Mouse (Mus musculus) thymus, postnatal 25 days (tissue): ENCODE measurements around the gene Suclg1.

Experiments used
- DNase-seq: peaks from one replicate; pipeline ENCODE4 v3.0.0; 2022

Suclg1 gene

DNA sequence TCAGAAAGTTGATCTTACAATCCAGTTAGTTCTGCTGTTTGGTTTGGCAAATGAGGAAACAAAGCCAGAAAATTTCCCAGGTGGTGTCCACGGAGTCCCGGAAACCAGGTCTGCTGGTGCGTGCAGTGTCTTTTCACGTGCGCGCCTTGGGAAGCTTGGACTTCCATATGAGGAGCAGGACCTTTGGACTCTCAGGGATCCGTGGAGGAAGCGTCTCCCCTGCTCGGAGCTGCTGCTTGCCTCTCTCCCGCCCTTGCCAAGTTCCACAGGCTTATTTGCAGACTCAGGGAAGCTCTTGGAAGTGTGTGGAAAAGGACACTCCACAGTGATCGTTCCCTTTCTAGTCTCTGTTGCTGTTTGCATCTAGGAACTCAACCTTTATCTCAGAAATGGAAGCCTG, 3.2 kb downstream of the Suclg1 start:
- DNase-seq, result no peak

DNA sequence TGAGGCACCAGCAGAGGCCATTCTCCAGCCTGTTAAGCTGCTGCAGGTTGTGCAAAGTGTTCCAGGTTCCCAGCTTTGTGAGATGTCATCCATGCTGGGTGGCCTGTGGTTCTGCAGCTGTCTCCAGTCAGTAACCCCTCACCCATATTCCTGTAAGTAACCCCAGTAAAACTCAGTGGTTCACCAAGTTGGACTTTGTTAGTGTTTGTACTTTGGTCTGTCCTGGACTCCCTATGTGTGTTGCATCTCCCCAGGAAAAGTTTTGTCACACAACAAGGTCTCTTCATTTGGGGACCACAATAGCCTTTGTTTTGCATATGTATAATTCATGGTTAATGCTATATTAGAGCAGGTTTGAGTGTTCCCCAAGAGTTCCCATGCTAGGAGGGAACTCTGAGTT, 4.2 kb downstream of the Suclg1 start:
- DNase-seq, result no peak

DNA sequence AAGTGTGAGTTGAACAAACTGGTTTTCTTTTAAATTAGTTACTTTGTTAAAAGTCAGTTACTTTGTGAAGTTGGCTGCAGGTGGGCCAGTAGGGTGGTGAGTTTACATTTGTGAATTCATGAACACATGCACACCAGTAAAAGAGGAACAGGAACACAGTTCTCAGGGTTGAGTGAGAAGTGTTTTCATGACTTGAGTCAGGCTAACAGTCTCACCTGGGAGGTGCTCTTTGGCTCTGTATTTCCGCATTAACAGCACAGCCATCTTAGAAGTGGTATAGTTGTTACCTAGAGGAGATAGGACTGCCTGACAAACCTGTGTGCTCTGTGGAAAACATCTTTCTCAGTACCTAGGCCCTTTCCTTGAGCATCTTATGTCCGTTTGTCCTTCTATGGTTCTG, 4.8 kb downstream of the Suclg1 start:
- DNase-seq, result no peak

GRCm38 (mm10) chr6:73253584-73253983, 5.4 kb downstream of the Suclg1 start:
- DNase-seq, result no peak

GRCm38 (mm10) chr6:73254307-73255228, 6.4 kb downstream of the Suclg1 start:
- peak; percentile 17 for DNase-seq

- no peak for DNase-seq
Observed at GRCm38 (mm10) chr6:73257068-73257467, 8.9 kb downstream of the Suclg1 start.

- DNase-seq, result no peak
Observed at GRCm38 (mm10) chr6:73260110-73260509, 11.9 kb downstream of the Suclg1 start.

DNA sequence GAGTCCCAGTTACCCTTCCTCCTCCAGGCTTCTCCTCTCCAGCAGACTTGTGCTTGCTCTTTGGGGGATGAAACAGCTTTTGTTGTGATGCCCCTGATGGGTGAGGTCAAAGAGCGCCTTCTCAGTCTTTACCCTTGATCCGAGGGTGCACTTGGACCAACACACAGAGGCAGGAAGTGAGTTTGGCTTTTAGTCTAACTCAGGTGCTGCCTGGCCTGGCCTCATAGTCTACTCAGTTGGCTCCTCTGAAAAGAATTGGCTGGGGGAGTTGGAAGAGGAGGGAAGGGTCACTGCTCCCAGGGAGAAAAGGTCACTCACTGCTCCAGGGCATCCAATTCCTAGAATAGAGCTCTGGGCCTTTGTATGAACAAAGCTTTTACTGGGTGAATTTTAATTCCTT, 16.6 kb downstream of the Suclg1 start:
- DNase-seq, result no peak

DNA sequence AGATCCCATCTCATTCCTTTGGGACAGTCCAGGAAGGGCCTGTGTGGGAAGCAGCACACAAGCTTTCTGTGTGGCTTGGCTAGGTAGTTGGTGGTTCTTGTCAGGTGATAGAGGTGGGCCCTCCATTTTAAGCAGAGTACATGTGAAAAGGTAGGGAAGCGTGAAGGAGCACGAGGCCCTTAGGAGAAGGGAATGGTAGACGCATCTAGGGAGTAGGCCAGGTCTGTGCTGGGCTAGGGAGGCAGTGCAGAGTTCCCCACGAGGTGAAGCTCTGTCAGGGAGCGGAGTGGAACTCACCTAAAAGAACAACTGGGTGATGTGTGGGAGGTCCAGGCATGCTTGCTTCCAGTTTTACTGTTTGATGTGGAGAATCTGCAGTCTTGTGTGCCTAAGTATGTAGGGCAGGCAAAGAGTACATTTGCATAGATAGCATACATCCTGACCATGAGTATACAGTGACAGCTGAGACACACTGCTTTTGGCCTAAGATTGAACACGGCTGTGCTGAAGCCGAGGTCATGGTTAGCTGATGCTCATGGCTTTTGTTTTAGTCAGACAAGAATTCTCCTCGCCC, 19.6 kb downstream of the Suclg1 start:
- no peak for DNase-seq

DNA sequence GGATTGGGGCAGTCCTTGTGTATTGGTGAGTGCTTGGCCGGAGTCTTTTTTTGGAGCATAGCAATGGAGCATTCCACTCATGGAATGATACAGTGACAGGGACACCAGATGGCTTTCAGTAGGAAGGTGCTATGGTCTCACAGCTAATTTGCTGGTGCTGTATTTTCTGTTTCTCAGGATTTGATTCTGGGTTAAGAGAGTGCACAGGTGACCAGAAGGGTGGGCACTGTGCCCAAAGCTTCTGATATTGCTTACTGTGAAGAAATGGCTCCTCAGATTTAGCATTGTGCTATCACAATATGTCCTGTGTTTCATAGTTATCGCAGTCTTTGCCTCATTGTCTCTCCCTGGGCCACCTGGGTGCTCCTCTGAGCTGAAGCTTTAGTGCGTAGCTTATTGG, 21.2 kb downstream of the Suclg1 start:
- no peak for DNase-seq

DNA sequence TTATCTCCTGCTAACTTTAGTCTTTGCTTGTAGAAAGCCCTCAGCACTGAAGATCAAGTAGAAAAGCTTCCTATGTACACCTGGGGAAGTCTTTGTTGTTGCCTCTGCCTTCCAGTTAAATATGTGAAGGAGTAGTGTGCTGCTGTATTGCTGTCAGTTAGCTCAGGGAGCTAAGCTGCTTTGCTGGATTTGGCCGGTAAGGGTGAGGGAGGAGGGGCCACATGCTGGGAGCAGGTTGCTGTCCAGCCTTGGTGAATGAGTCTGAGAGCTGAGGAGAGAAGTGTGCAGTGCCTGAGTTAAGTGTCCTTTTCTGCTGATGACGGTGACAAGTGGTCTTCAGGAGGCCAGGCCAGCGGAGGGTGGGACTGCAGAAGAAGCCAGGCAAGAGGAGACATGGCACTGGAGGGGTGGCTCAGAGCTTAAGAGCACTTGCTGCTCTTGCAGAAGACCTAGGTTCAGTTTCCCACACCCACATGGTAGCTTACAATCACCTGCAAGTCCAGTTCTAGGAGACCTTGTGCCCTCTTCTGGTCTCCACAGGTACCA, 23.4 kb downstream of the Suclg1 start:
- DNase-seq, result no peak

DNA sequence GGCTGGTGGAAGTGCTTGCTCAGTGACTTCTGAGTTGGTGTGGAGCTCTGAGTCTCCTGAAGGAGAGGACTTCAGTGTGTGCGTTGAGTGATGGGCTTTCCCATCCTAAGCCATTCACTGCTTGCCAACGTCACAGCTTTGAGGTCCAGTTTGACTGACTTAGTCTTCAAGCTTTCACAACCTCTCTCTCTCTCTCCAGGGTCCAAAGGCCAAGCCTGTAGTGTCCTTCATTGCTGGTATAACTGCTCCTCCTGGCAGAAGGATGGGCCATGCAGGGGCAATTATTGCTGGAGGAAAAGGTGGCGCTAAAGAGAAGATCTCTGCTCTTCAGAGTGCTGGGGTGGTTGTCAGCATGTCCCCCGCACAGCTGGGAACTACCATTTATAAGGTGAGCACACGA, 26.8 kb downstream of the Suclg1 start:
- DNase-seq, result no peak

GRCm38 (mm10) chr6:73279681-73280080, 31.5 kb downstream of the Suclg1 start:
- DNase-seq, result peak; percentile 21

- DNase-seq, result no peak
Observed at GRCm38 (mm10) chr6:73280546-73281115, 32.4 kb downstream of the Suclg1 start.

- no peak for DNase-seq
Observed at GRCm38 (mm10) chr6:73286326-73286725, 38.1 kb downstream of the Suclg1 start.

DNA sequence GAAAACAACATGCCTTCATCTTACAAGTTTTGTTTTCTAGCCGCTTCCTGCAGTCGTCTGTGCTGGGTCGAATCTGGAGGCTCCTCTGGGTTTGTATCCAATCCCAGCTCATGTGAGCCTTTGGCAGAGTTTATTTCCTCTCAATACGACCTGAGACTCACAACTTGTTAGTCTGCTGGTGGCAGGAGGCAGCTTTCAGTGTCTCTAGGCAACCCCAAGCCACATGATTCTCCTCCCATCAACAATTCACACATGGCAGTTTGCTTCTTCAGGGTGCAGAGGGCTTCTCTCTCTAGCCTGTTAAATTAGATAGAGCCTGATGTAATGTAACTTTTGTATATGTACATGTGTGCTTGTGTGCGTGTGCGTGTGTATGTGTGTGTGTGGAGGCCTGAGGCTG, 58.7 kb downstream of the Suclg1 start:
- DNase-seq, result no peak

DNA sequence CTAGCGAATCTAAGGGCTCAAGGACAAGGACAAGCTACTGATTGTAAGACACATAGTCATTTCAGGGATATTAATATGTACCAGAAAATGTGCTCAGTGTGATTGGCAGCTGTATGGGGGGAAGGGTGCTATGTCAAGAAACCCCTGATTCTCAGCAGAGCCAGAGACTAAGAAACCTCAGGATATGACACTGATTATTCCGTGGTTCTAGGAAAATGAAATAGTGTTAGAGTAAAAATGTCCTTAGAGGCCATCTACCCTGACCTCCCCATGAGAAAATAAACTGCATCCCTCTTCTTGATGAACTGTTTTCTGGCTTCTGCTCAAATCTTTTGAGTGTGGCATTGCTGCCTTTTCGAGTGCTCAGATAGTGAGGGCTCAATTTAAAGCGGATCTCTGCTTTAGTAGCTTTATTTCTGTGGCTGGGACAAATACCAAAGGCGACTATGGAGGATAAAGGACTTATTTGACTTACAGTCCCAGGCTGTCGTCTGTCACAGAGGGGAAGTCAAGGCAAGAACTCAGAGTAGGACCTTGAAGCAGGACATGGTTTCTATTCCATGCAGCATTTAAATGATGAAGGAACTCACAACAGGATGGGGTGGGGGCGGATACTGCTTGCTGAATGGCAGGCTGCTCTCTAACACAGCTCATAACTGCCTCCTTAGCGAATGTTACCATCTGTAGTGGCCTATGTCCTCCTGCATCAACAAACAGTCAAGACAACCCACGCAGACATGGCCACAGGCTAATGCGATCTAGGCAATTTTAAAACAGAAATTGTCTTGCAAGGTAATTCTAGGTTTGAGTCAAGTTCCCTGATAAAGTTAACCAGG, 60.7 kb downstream of the Suclg1 start:
- no peak for DNase-seq

DNA sequence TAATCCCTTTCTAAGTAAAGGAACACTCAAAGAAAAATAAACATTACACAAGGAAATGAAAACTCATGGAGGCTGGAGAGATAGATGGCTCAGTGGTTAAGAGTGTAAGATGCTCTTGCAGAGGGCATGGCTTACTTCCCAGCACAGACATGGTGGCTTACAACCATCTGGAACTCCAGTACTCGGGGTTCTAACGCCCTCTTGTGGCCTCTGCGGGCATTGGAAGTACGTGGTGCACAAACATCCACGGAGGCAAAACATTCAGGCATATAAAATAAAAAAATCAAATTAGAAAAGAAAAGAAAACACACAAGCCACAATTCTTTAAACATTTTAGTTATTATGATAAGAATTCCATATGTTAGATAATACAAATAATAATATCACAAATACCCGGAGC, 63.2 kb downstream of the Suclg1 start:
- DNase-seq, result no peak

DNA sequence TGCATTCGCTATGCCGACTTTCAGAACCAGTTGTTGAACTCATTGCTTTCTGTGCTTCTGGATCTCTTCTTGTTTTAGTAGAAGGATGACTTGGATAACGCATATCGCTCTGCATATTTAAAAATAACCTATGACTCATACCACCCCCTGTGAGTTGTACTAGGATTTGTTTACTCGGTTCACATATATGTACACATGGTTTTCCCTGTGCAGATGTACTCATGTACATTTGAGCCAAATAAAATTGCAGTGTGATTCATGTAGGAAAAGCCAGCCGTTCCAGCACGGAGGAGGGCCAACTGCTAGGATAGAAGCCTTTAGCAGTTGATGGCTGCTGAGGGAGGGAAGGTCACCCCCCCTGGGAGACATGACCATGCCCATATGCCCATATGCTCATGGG, 63.6 kb downstream of the Suclg1 start:
- DNase-seq, result no peak

DNA sequence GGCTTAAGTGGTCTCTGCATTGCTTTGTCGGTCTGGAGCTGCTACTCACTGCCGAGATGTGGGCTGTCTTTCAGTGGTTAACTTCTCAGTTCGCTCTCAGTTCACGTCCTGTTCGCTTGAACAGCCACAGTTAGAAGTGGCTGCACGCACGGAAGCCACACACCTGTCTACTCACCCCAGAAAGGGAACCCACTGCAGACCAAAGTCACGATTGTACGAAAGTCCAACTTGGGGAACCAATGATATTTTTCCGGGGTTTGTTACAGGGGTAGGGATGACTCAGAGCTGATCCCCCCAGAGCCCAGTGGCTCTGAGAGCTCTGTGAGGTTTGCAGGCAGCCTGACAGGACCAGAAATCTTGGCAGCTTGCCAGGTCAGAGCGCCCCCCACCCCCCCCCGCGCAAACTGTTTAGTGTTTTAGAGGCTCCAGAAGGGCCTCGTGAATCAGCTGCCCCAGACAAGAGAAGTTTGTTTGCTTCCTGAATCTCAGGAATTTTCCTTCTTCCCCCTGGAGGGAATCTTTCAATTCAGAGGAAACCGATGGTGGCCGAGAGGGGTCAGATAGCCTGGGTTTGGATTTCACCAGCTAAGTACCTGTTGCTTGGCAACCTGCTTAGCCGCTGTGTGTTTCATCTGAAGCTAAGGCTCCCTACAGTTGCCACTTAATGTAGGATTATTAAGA, 66.9 kb downstream of the Suclg1 start:
- DNase-seq, result peak; percentile 25

- DNase-seq, result no peak
Observed at GRCm38 (mm10) chr6:73322306-73322705, 74.1 kb downstream of the Suclg1 start.
